Mouse (Mus musculus) kidney, embryonic 15.5 days (tissue): ENCODE data around the gene 4931406P16Rik. TPM values are rescaled to one million over a fixed set of nuclear protein-coding genes. Genes with fewer than 3 reads are reported as not detected.

Experiments used
- ATAC-seq: fragments of 200-750 bp; cut with Nextera tagmentation; replicated peaks from 2 replicates; pipeline ENCODE4 v1.8.0; 2017; ENCODE audit warnings: moderate TSS enrichment; ENCODE audit not compliant: low FRiP score
- H3K27ac ChIP-seq: fragments of 300-500 bp; sonication (generic); 2 replicates; pipeline ENCODE4 v1.5.1; 2015; ENCODE audit warnings: mild to moderate bottlenecking, inconsistent platforms
- H3K27me3 ChIP-seq: fragments of 300-500 bp; sonication (generic); 2 replicates; pipeline ENCODE4 v1.6.1; 2015; ENCODE audit warnings: inconsistent platforms
- H3K36me3 ChIP-seq: fragments of 300-500 bp; sonication (generic); 2 replicates; pipeline ENCODE4 v1.6.1; 2015; ENCODE audit warnings: inconsistent platforms
- H3K4me1 ChIP-seq: fragments of 300-500 bp; sonication (generic); 2 replicates; pipeline ENCODE4 v1.6.1; 2015; ENCODE audit warnings: inconsistent platforms
- H3K4me2 ChIP-seq: fragments of 300-500 bp; sonication (generic); 2 replicates; pipeline ENCODE4 v1.6.1; 2015; ENCODE audit warnings: moderate library complexity, mild to moderate bottlenecking, inconsistent platforms
- H3K4me3 ChIP-seq: fragments of 300-500 bp; sonication (generic); replicated peaks from 2 replicates; pipeline ENCODE4 v1.5.1; 2015; ENCODE audit warnings: mild to moderate bottlenecking, inconsistent platforms
- H3K9ac ChIP-seq: fragments of 300-500 bp; sonication (generic); 2 replicates; pipeline ENCODE4 v1.6.1; 2015; ENCODE audit warnings: mild to moderate bottlenecking, inconsistent platforms
- H3K9me3 ChIP-seq: fragments of 300-500 bp; sonication (generic); replicated peaks from 2 replicates; pipeline ENCODE4 v1.6.1; 2016; ENCODE audit warnings: inconsistent platforms
- WGBS: fragments of 180-500 bp; shearing (Covaris S2); methylation state at CpG from one replicate; pipeline ENCODE4 v1.1.7; 2015; ENCODE audit warnings: mixed read lengths; 5-methylcytosine and 5-hydroxymethylcytosine counted together
- polyA plus RNA-seq: library from polyadenylated mRNA; unstranded; fragments of >200 nt; fragmentation: Nextera tagmentation; extraction: Ambion mirVana; gene quantifications from 2 replicates; pipeline ENCODE4 v1.2.1, GENCODE M21; 2015

The 4931406P16Rik gene
- polyA plus RNA-seq, result 38.4 and 41.5 TPM in 2 replicates

- peak; percentile 94 for ATAC-seq
- Histone ChIP-seq H3K9ac (peak within 1 kb of the TSS; percentile 91), H3K9me3 (no peaks in the 10 kb centered on the region), H3K27me3 (no peaks in the 10 kb centered on the region), H3K4me1 (peaks cover 33% of the 10 kb centered on the region), H3K4me2 (peak within 1 kb of the TSS; percentile 87), H3K27ac (peak within 1 kb of the TSS; percentile 96), H3K36me3 (no peaks in the 10 kb centered on the region), H3K4me3 (peak within 1 kb of the TSS; percentile 97)
- WGBS, result under 1% methylated on average over 41 of the region's 41 CpGs
Measured at GRCm38 (mm10) chr7:34313443-34313875, at the start of gene 4931406P16Rik. Gene 4931406P16Rik, minus strand, starts transcription at chr7:34313551.

- no peak for ATAC-seq
- 93% methylated on average over 4 of the region's 4 CpGs for WGBS
- H3K27ac ChIP-seq, result no peak overlapping the region
- peaks cover 86% of the 10 kb centered on the region for H3K36me3 ChIP-seq
- no peak overlapping the region for H3K4me3 ChIP-seq
- H3K9me3 ChIP-seq, result no peaks in the 10 kb centered on the region
- no peaks in the 10 kb centered on the region for H3K27me3 ChIP-seq
- H3K9ac ChIP-seq, result no peak overlapping the region
- no peak overlapping the region for H3K4me2 ChIP-seq
- H3K4me1 ChIP-seq, result no peaks in the 10 kb centered on the region
Measured at GRCm38 (mm10) chr7:34355629-34356028, 42.3 kb upstream of the 4931406P16Rik start.

GRCm38 (mm10) chr7:34351997-34352396, 38.6 kb upstream of the 4931406P16Rik start:
- Histone ChIP-seq H3K27ac (no peak overlapping the region), H3K36me3 (peaks cover 99% of the 10 kb centered on the region)
- WGBS, result 94% methylated on average over 1 of the region's 1 CpGs

GRCm38 (mm10) chr7:34350166-34350565, 36.8 kb upstream of the 4931406P16Rik start:
- peaks cover 99% of the 10 kb centered on the region for H3K36me3 ChIP-seq
- H3K4me2 ChIP-seq, result no peak overlapping the region
- no peaks in the 10 kb centered on the region for H3K9me3 ChIP-seq
- WGBS, result 94% methylated on average over 5 of the region's 5 CpGs
- no peak for ATAC-seq
- no peaks in the 10 kb centered on the region for H3K4me1 ChIP-seq
- H3K4me3 ChIP-seq, result no peak overlapping the region
- H3K27me3 ChIP-seq, result no peaks in the 10 kb centered on the region
- H3K27ac ChIP-seq, result no peak overlapping the region
- H3K9ac ChIP-seq, result no peak overlapping the region

More at GRCm38 (mm10) chr7:34351997-34352396, 38.6 kb upstream of the 4931406P16Rik start:
- Histone ChIP-seq H3K4me3 (no peak overlapping the region), H3K9me3 (no peaks in the 10 kb centered on the region), H3K9ac (no peak overlapping the region), H3K27me3 (no peaks in the 10 kb centered on the region), H3K4me2 (no peak overlapping the region), H3K4me1 (no peaks in the 10 kb centered on the region)
- no peak for ATAC-seq

- no peak overlapping the region for H3K4me2 ChIP-seq
- 91% methylated on average over 1 of the region's 1 CpGs for WGBS
- no peak overlapping the region for H3K9ac ChIP-seq
- no peaks in the 10 kb centered on the region for H3K27me3 ChIP-seq
- H3K27ac ChIP-seq, result no peak overlapping the region
- ATAC-seq, result no peak
- no peak overlapping the region for H3K4me3 ChIP-seq
- no peaks in the 10 kb centered on the region for H3K4me1 ChIP-seq
- H3K9me3 ChIP-seq, result no peaks in the 10 kb centered on the region
- peaks cover 98% of the 10 kb centered on the region for H3K36me3 ChIP-seq
Measured at GRCm38 (mm10) chr7:34348011-34348410, 34.7 kb upstream of the 4931406P16Rik start.

- Histone ChIP-seq H3K9me3 (no peaks in the 10 kb centered on the region), H3K9ac (no peak overlapping the region), H3K4me3 (no peak overlapping the region), H3K27ac (no peak overlapping the region), H3K4me1 (no peaks in the 10 kb centered on the region), H3K4me2 (no peak overlapping the region), H3K27me3 (no peaks in the 10 kb centered on the region), H3K36me3 (peaks cover 98% of the 10 kb centered on the region)
- ATAC-seq, result no peak
- 92% methylated on average over 3 of the region's 3 CpGs for WGBS
Measured at GRCm38 (mm10) chr7:34347041-34347440, 33.7 kb upstream of the 4931406P16Rik start.

- Histone ChIP-seq H3K4me3 (no peak overlapping the region), H3K4me2 (no peak overlapping the region), H3K4me1 (no peaks in the 10 kb centered on the region), H3K9me3 (no peaks in the 10 kb centered on the region), H3K27me3 (no peaks in the 10 kb centered on the region), H3K27ac (no peak overlapping the region), H3K9ac (no peak overlapping the region), H3K36me3 (peaks cover 98% of the 10 kb centered on the region)
- ATAC-seq, result no peak
- WGBS, result 92% methylated on average over 4 of the region's 4 CpGs
Measured at GRCm38 (mm10) chr7:34346505-34346904, 33.2 kb upstream of the 4931406P16Rik start.

- Histone ChIP-seq H3K4me3 (no peak overlapping the region), H3K9me3 (no peaks in the 10 kb centered on the region), H3K9ac (no peak overlapping the region), H3K27me3 (no peaks in the 10 kb centered on the region), H3K4me2 (no peak overlapping the region), H3K4me1 (0 out of 2 replicates have a peak, but pooled peaks cover 11% of the 10 kb centered on the region), H3K36me3 (peaks cover 77% of the 10 kb centered on the region), H3K27ac (no peak overlapping the region)
- WGBS, result 70% methylated on average over 10 of the region's 10 CpGs
- no peak for ATAC-seq
Measured at GRCm38 (mm10) chr7:34342040-34342793, 28.9 kb upstream of the 4931406P16Rik start.

GRCm38 (mm10) chr7:34340841-34341240, 27.5 kb upstream of the 4931406P16Rik start:
- no peak overlapping the region for H3K4me3 ChIP-seq
- no peaks in the 10 kb centered on the region for H3K27me3 ChIP-seq
- peaks cover 64% of the 10 kb centered on the region for H3K36me3 ChIP-seq
- 0 out of 2 replicates have a peak, but pooled peaks cover 5% of the 10 kb centered on the region for H3K9me3 ChIP-seq
- 90% methylated on average over 5 of the region's 5 CpGs for WGBS
- ATAC-seq, result no peak
- H3K4me1 ChIP-seq, result 0 out of 2 replicates have a peak, but pooled peaks cover 11% of the 10 kb centered on the region
- H3K4me2 ChIP-seq, result no peak overlapping the region
- H3K27ac ChIP-seq, result no peak overlapping the region
- H3K9ac ChIP-seq, result no peak overlapping the region

GRCm38 (mm10) chr7:34339164-34339489, 25.8 kb upstream of the 4931406P16Rik start:
- Histone ChIP-seq H3K4me1 (0 out of 2 replicates have a peak, but pooled peaks cover 11% of the 10 kb centered on the region), H3K9ac (no peak overlapping the region), H3K27ac (0 out of 2 replicates have a peak overlapping the region, but pooled peaks have one; percentile 20), H3K36me3 (peaks cover 48% of the 10 kb centered on the region), H3K4me2 (no peak overlapping the region), H3K9me3 (0 out of 2 replicates have a peak, but pooled peaks cover 5% of the 10 kb centered on the region), H3K4me3 (no peak overlapping the region), H3K27me3 (no peaks in the 10 kb centered on the region)
- no peak for ATAC-seq
- 74% methylated on average over 5 of the region's 5 CpGs for WGBS

GRCm38 (mm10) chr7:34338445-34339163, 25.3 kb upstream of the 4931406P16Rik start:
- H3K4me1 ChIP-seq, result 0 out of 2 replicates have a peak, but pooled peaks cover 11% of the 10 kb centered on the region
- H3K27ac ChIP-seq, result peak overlapping the region; percentile 41; the same call in 1 of the 2 replicates
- WGBS, result 45% methylated on average over 9 of the region's 9 CpGs
- H3K9ac ChIP-seq, result no peak overlapping the region
- H3K36me3 ChIP-seq, result peaks cover 43% of the 10 kb centered on the region
- H3K9me3 ChIP-seq, result 0 out of 2 replicates have a peak, but pooled peaks cover 5% of the 10 kb centered on the region
- no peak overlapping the region for H3K4me3 ChIP-seq
- H3K27me3 ChIP-seq, result no peaks in the 10 kb centered on the region
- H3K4me2 ChIP-seq, result no peak overlapping the region
- peak; percentile 69 for ATAC-seq

- Histone ChIP-seq H3K9me3 (0 out of 2 replicates have a peak, but pooled peaks cover 5% of the 10 kb centered on the region), H3K27ac (no peak overlapping the region), H3K4me3 (no peak overlapping the region), H3K4me2 (no peak overlapping the region), H3K9ac (no peak overlapping the region), H3K36me3 (peaks cover 30% of the 10 kb centered on the region), H3K4me1 (0 out of 2 replicates have a peak, but pooled peaks cover 11% of the 10 kb centered on the region), H3K27me3 (no peaks in the 10 kb centered on the region)
- WGBS, result 87% methylated on average over 2 of the region's 2 CpGs
- no peak for ATAC-seq
Measured at GRCm38 (mm10) chr7:34337268-34337667, 23.9 kb upstream of the 4931406P16Rik start.
